Mouse (Mus musculus) cerebellum, postnatal 14 days (tissue): ENCODE measurements around the gene Olfr873.
"Not testable (repeated sequence)": the region's sequence is repeated elsewhere in the genome, so short reads cannot be mapped to it uniquely, and the experiment has no call there.

ENCODE experiments used
- DNase-seq, 2 experiments: peaks; one replicate each; pipeline ENCODE4 v3.0.0; 2021; ENCODE audit warnings: mixed read lengths in 2 of 2

The Olfr873 gene

DNA sequence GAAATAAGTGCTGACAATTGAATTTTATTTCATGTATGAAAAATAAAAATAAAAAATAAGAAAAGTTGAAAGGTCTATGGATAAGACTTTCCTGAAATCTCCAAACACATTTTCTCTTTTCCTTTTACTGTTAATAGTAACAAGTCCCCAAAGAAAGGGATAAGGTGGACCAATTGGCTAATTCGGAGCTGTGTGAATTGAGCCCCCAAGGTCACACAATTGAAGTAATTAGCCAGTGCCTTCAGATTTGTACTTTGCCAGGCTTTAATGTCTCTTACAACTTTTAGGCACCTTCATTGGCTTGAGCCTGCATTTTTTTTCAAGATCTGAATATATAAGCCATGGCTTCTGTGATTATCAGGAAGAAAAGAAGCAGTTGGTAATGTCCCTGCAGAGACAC lies at the start of gene Olfr873:
Gene Olfr873 (plus strand): TSS at position 301 of the 400 bp plus-strand sequence.
- no peak for DNase-seq

DNA sequence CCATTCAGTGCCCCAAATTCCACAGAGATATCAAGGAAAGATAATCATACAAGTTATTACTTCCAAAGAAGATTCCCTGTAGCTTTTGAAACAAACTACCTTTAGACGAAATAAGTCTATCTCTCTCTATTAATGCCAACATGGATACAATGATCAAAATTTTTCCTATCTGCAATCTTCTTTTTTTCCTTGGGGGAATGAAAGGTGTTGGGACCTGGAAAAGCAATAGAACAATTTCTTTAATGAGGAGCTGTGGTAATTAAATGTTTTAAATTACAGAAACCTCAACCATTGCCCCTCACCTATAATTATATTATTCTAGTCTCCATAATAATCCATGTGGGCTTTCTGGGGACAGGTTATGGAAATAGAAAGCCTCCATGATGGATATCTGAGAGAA lies 16.3 kb upstream of the Olfr873 start, which contains the start of gene Olfr39:
Gene Olfr39 (plus strand): TSS at position 301 of the 400 bp plus-strand sequence.
- DNase-seq = no peak

DNA sequence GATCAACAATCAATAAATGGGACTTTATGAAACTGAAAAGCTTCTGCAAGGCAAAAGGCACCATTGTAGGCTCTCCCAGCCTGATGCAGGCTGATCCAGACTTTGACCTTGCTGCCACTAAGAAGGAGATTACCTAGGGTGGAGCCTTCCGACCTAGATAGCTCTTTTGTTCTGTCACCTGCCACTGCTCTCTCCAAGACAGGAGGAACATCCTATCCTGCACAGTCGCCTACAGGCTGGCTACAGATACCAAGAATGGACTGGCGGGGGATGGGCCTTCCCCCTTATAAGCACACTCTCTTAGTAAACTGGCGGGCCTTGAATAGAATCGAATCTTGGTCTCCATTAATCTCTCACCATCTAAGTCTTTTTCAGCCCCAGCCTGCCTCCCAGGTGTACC lies 2.8 kb upstream of the Olfr873 start:
- DNase-seq = not testable (repeated sequence)

DNA sequence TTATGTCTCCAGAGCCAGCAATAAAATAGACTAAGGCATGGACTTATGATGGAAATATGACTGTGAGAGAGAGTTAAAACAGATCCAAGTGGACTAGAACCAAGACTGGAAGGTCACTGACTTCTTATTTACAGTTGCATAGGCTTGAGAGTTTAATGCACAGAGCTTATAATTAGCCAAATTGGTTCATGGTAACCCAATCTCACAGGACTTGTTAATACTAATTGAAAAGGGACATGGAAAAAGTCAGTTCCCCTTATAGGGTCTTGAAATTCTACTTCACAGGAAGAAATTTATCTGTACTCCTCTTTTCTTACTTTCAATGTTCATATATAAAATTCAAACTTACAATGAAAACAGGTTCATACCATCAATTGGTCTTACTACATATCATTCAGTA lies 37.7 kb downstream of the Olfr873 start, which contains the start of gene Olfr18:
Gene Olfr18 (minus strand): TSS at position 101 of the 400 bp plus-strand sequence.
- no peak for DNase-seq

DNA sequence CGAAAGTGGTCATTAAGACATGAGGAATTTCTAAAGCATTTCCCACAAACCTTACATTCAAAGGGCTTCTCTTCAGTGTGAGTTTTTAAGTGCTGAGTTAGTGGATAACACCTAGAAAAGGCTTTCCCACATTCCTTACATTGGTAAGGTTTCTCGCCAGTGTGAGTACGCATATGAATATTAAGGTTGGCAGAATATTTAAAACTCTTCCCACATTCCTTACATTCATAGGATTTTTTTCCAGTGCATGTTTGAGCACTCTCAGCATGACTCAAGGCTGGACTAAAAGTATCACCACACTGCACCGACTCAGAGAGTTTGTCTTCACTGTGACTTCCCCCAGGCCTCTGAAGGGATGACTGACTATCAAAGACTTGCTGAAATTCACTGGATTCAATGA lies 50.2 kb downstream of the Olfr873 start:
- DNase-seq = no peak
